Mouse (Mus musculus) lung, embryonic 14.5 days (tissue): ENCODE measurements around the gene Olfr275. TPM values are rescaled to one million over a fixed set of nuclear protein-coding genes. Genes with fewer than 3 reads are reported as not detected.
"Not testable (repeated sequence)": the region's sequence is repeated elsewhere in the genome, so short reads cannot be mapped to it uniquely, and the experiment has no call there.

Source experiments
- ATAC-seq: fragments of 200-750 bp; cut with Nextera tagmentation; 2 replicates; pipeline ENCODE4 v1.8.0; 2017; ENCODE audit warnings: mild to moderate bottlenecking, moderate TSS enrichment, moderate library complexity; ENCODE audit not compliant: insufficient read depth
- DNase-seq: peaks from one replicate; pipeline ENCODE4 v3.0.0-alpha.2; 2015
- H3K27ac ChIP-seq: fragments of 300-500 bp; sonication (generic); 2 replicates; pipeline ENCODE4 v1.5.1; 2014; ENCODE audit warnings: low read depth, mild to moderate bottlenecking, moderate library complexity
- H3K27me3 ChIP-seq: fragments of 300-500 bp; sonication (generic); 2 replicates; pipeline ENCODE4 v1.6.1; 2014; ENCODE audit warnings: low read length, control low read depth; ENCODE audit not compliant: insufficient read depth
- H3K36me3 ChIP-seq: fragments of 300-500 bp; sonication (generic); 2 replicates; pipeline ENCODE4 v1.6.1; 2014; ENCODE audit warnings: control low read depth; ENCODE audit not compliant: insufficient read depth
- H3K4me1 ChIP-seq: fragments of 300-500 bp; sonication (generic); 2 replicates; pipeline ENCODE4 v1.6.1; 2014; ENCODE audit warnings: antibody characterized with exemption, control low read depth; ENCODE audit not compliant: insufficient read depth
- H3K4me2 ChIP-seq: fragments of 300-500 bp; sonication (generic); 2 replicates; pipeline ENCODE4 v1.6.1; 2014; ENCODE audit warnings: mild to moderate bottlenecking
- H3K4me3 ChIP-seq: fragments of 300-500 bp; sonication (generic); 2 replicates; pipeline ENCODE4 v1.5.1; 2014; ENCODE audit warnings: low read depth, low read length
- H3K9ac ChIP-seq: fragments of 300-500 bp; sonication (generic); 2 replicates; pipeline ENCODE4 v1.6.1; 2014
- H3K9me3 ChIP-seq: fragments of 300-500 bp; sonication (generic); 2 replicates; pipeline ENCODE4 v1.6.1; 2016; ENCODE audit warnings: low read depth, low read length, control low read depth
- CTCF ChIP-seq: IDR thresholded peaks from 2 replicates; pipeline ENCODE4 v1.5.1; 2016; ENCODE audit warnings: antibody characterized with exemption, low read depth
- WGBS: fragments of 180-500 bp; shearing (Covaris S2); extraction: QIAGEN DNeasy Blood & Tissue Kit; methylation state at CpG from one replicate; pipeline ENCODE4 v1.1.7; 2014; 5-methylcytosine and 5-hydroxymethylcytosine counted together
- polyA plus RNA-seq: library from polyadenylated mRNA; unstranded; fragments of >200 nt; fragmentation: Nextera tagmentation; extraction: Ambion mirVana; gene quantifications from 2 replicates; pipeline ENCODE4 v1.2.1, GENCODE M21; 2014

The Olfr275 gene
- polyA plus RNA-seq, result not detected in 2 replicates

- no peak for TF ChIP-seq CTCF
- Histone ChIP-seq H3K4me3 (no peak within 1 kb of the TSS), H3K4me1 (no peaks in the 10 kb centered on the region), H3K27ac (no peak within 1 kb of the TSS), H3K27me3 (no peaks in the 10 kb centered on the region), H3K9ac (no peak within 1 kb of the TSS), H3K9me3 (no peaks in the 10 kb centered on the region), H3K36me3 (no peaks in the 10 kb centered on the region), H3K4me2 (no peak within 1 kb of the TSS)
- DNase-seq, result no peak
- WGBS, result 84% methylated on average over 2 of the region's 2 CpGs
- no peak for ATAC-seq
These were observed at the start of gene Olfr275 for GRCm38 (mm10) chr4:52814304-52814703. TSS of gene Olfr275 (plus strand) at chr4:52814604.

DNA sequence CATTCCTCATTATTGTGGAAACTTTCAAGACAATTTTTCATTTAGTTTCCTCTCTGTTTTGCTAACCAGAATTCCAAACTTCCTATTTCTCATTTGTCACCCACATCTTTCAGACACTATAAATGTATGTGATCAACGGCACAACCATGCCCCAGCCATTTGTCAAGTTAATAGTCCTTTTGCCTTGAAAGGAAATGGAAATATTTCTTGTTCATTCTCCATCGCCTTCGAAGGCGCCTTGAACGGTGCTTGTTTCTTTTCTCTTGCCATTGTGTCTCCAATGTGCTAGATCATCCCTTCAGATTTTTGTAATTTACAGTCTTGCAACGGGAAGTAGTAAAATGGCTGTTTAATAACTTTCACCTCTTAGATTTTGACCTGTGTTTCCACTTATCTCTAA is 48.8 kb upstream of the Olfr275 start:
- ATAC-seq, result no peak
- WGBS, result 60% methylated on average over 6 of the region's 6 CpGs

DNA sequence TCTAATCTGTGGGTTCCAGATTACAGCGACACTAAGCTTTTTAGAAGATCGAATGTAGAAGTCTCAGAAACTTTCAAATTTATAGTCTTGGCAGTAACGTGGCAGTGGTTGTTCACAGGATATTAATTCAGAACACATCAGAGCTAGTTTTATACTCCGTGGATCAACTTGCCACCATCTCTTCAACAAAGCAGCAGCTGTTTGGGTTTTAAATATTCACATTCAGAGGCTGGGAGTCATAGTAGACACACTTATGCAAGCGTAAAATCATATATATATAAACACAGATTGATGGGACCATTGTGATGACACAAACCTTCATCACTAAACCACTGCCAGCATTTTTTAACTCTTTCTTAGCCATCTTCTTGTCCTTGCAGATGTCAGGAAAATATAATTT is 42.2 kb upstream of the Olfr275 start:
- 58% methylated on average over 5 of the region's 5 CpGs for WGBS
- H3K27ac ChIP-seq, result no peak overlapping the region
- ATAC-seq (no peak), DNase-seq (no peak)
- no peak for TF ChIP-seq CTCF
- H3K4me2 ChIP-seq, result no peak overlapping the region
- H3K9me3 ChIP-seq, result no peaks in the 10 kb centered on the region
- no peak overlapping the region for H3K4me3 ChIP-seq
- H3K4me1 ChIP-seq, result no peaks in the 10 kb centered on the region
- H3K36me3 ChIP-seq, result no peaks in the 10 kb centered on the region
- no peak overlapping the region for H3K9ac ChIP-seq
- H3K27me3 ChIP-seq, result no peaks in the 10 kb centered on the region

More for the DNA sequence above, 48.8 kb upstream of the Olfr275 start:
- DNase-seq, result no peak
- Histone ChIP-seq H3K4me3 (no peak overlapping the region), H3K4me1 (no peaks in the 10 kb centered on the region), H3K4me2 (no peak overlapping the region), H3K36me3 (no peaks in the 10 kb centered on the region), H3K9me3 (no peaks in the 10 kb centered on the region), H3K27me3 (no peaks in the 10 kb centered on the region), H3K9ac (no peak overlapping the region), H3K27ac (no peak overlapping the region)
- TF ChIP-seq CTCF, result no peak

- ATAC-seq, result no peak
- Histone ChIP-seq H3K36me3 (no peaks in the 10 kb centered on the region), H3K4me2 (no peak overlapping the region), H3K27ac (no peak overlapping the region), H3K9me3 (no peaks in the 10 kb centered on the region), H3K27me3 (no peaks in the 10 kb centered on the region), H3K4me1 (no peaks in the 10 kb centered on the region), H3K4me3 (no peak overlapping the region), H3K9ac (no peak overlapping the region)
- TF ChIP-seq CTCF, result no peak
- 61% methylated on average over 3 of the region's 3 CpGs for WGBS
- DNase-seq, result no peak
These were observed 14.4 kb upstream of the Olfr275 start for GRCm38 (mm10) chr4:52800013-52800412.

DNA sequence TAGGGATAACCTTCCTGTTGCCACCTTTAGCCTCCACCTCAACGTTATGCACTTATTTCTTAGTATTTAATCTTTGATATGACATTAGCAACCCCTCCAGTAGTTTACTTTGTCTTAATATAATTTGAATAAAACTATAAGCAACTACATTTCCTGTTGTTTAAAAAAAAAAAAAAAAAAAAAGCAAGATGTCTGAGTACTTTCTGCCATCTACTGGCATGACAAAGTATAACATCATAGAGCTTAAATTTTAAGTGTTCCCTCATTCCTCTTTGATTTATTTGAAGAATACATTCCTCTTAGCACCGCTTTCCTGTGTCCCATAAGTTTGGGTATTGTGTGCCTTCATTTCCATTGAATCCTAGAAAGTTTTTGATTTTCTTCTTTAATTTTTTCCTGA is 2.5 kb upstream of the Olfr275 start:
- DNase-seq (peak; percentile 70), ATAC-seq (no peak)
- H3K4me1 ChIP-seq, result no peaks in the 10 kb centered on the region
- H3K27me3 ChIP-seq, result no peaks in the 10 kb centered on the region
- peak; percentile 42; the same call in 1 of the 2 replicates for TF ChIP-seq CTCF
- no peak overlapping the region for H3K4me3 ChIP-seq
- H3K27ac ChIP-seq, result no peak overlapping the region
- 16% methylated on average over 2 of the region's 2 CpGs for WGBS
- no peak overlapping the region for H3K4me2 ChIP-seq
- no peaks in the 10 kb centered on the region for H3K36me3 ChIP-seq
- no peaks in the 10 kb centered on the region for H3K9me3 ChIP-seq
- no peak overlapping the region for H3K9ac ChIP-seq

DNA sequence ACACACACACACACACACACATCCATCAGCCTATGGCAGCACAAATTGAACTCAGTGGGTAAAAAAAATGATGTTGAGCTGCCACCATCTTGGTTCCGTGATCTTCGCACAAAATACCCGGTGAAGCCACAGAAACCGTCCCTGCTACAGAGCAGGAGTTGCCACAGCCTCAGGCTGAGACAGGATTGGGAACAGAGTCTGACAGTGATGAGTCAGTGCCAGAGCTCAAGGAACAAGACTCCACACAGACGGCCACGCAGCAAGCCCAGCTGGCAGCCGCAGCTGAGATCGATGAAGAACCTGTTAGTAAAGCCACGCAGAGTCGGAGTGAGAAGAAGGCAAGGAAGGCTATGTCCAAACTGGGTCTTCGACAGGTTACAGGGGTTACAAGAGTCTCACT is 7.0 kb downstream of the Olfr275 start:
- ATAC-seq, result no peak
- no peak overlapping the region for H3K4me3 ChIP-seq
- WGBS, result 94% methylated on average over 11 of the region's 11 CpGs
- no peak for TF ChIP-seq CTCF
- no peaks in the 10 kb centered on the region for H3K27me3 ChIP-seq
- DNase-seq, result no peak
- no peaks in the 10 kb centered on the region for H3K9me3 ChIP-seq
- no peak overlapping the region for H3K4me2 ChIP-seq
- H3K36me3 ChIP-seq, result no peaks in the 10 kb centered on the region
- no peak overlapping the region for H3K27ac ChIP-seq
- H3K4me1 ChIP-seq, result no peaks in the 10 kb centered on the region
- H3K9ac ChIP-seq, result no peak overlapping the region

DNA sequence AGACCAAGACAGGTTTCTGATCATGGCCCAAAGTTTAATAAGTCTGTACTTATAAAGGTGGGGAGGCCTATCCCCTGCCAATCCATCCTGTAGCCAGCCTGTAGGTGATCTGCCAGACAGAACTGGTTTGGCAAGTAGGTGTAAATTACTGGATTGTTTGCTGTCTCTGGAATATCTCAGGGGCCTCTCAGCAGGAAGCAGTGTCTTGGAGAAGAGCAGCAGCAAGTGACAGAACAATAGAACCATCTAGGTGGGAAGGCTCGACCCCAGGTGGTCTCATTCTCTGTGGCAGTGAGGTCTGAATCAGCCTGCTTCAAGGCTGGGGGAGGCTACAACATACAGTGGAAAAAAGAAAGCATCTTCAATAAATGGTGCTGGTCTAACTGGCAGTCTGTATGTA is 31.0 kb downstream of the Olfr275 start:
- not testable (repeated sequence) for H3K9ac ChIP-seq, H3K27me3 ChIP-seq, H3K4me2 ChIP-seq, H3K27ac ChIP-seq, H3K4me1 ChIP-seq, H3K36me3 ChIP-seq, DNase-seq, H3K4me3 ChIP-seq, H3K9me3 ChIP-seq, ATAC-seq
- WGBS, result 32% methylated on average over 1 of the region's 1 CpGs

- no peak for ATAC-seq
- Histone ChIP-seq H3K4me3 (no peak overlapping the region), H3K36me3 (no peaks in the 10 kb centered on the region), H3K9me3 (no peaks in the 10 kb centered on the region), H3K4me1 (no peaks in the 10 kb centered on the region), H3K4me2 (no peak overlapping the region), H3K27ac (no peak overlapping the region), H3K27me3 (no peaks in the 10 kb centered on the region), H3K9ac (no peak overlapping the region)
- 53% methylated on average over 4 of the region's 4 CpGs for WGBS
- DNase-seq, result no peak
- no peak for TF ChIP-seq CTCF
These were observed 34.7 kb downstream of the Olfr275 start for GRCm38 (mm10) chr4:52849039-52849635.
